Mouse (Mus musculus) intestine, embryonic 15.5 days (tissue): ENCODE results near the gene 2510039O18Rik. TPM values are rescaled to one million over a fixed set of nuclear protein-coding genes. Genes with fewer than 3 reads are reported as not detected.

Experiments used
- ATAC-seq: fragments of 200-750 bp; cut with Nextera tagmentation; 2 replicates; pipeline ENCODE4 v1.8.0; 2017; ENCODE audit warnings: moderate TSS enrichment, moderate library complexity
- H3K27ac ChIP-seq: fragments of 300-500 bp; sonication (generic); 2 replicates; pipeline ENCODE4 v1.5.1; 2015; ENCODE audit warnings: mild to moderate bottlenecking, inconsistent platforms
- H3K27me3 ChIP-seq: fragments of 300-500 bp; sonication (generic); replicated peaks from 2 replicates; pipeline ENCODE4 v1.6.1; 2015; ENCODE audit warnings: inconsistent platforms
- H3K36me3 ChIP-seq: fragments of 300-500 bp; sonication (generic); 2 replicates; pipeline ENCODE4 v1.6.1; 2015; ENCODE audit warnings: inconsistent platforms
- H3K4me1 ChIP-seq: fragments of 300-500 bp; sonication (generic); replicated peaks from 2 replicates; pipeline ENCODE4 v1.6.1; 2015; ENCODE audit warnings: inconsistent platforms
- H3K4me2 ChIP-seq: fragments of 300-500 bp; sonication (generic); replicated peaks from 2 replicates; pipeline ENCODE4 v1.6.1; 2015; ENCODE audit warnings: mild to moderate bottlenecking, inconsistent platforms
- H3K4me3 ChIP-seq: fragments of 300-500 bp; sonication (generic); replicated peaks from 2 replicates; pipeline ENCODE4 v1.5.1; 2015; ENCODE audit warnings: inconsistent platforms
- H3K9ac ChIP-seq: fragments of 300-500 bp; sonication (generic); 2 replicates; pipeline ENCODE4 v1.6.1; 2015; ENCODE audit warnings: inconsistent platforms
- H3K9me3 ChIP-seq: fragments of 300-500 bp; sonication (generic); 2 replicates; pipeline ENCODE4 v1.6.1; 2016; ENCODE audit warnings: inconsistent platforms
- WGBS: fragments of 180-500 bp; shearing (Covaris S2); methylation state at CpG from one replicate; pipeline ENCODE4 v1.1.7; 2015; 5-methylcytosine and 5-hydroxymethylcytosine counted together
- polyA plus RNA-seq: library from polyadenylated mRNA; unstranded; fragments of >200 nt; fragmentation: Nextera tagmentation; extraction: Ambion mirVana; gene quantifications from 2 replicates; pipeline ENCODE4 v1.2.1, GENCODE M21; 2015

The 2510039O18Rik gene
- polyA plus RNA-seq, 1 experiment from 2014 or later, result 17.5 TPM

DNA sequence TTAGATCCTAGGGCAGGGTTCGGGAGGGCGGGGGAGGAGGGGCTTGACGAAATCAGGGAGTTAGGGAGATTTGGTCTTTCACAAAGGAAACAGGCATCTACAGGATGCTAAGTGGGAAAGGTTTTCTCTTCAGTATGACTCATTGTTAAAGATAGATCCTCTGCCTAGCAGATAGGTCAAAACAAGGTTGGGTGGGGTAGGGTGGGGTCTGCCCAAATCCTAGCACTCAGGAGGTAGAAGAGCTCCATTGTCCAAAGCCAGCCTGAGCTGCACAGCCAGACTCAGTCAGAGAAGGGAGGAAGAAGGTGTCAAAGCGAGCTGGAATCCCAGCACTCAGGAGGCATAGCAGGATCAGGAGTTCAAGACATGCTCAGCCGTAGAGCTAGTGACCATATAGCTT lies 3.2 kb upstream of the 2510039O18Rik start:
- no peaks in the 10 kb centered on the region for H3K36me3 ChIP-seq
- no peak overlapping the region for H3K27ac ChIP-seq
- ATAC-seq, result no peak
- H3K4me3 ChIP-seq, result no peak overlapping the region
- H3K9me3 ChIP-seq, result no peaks in the 10 kb centered on the region
- WGBS, result 61% methylated on average over 5 of the region's 5 CpGs
- peaks cover 24% of the 10 kb centered on the region for H3K4me1 ChIP-seq
- no peak overlapping the region for H3K4me2 ChIP-seq
- no peak overlapping the region for H3K9ac ChIP-seq
- H3K27me3 ChIP-seq, result no peaks in the 10 kb centered on the region

DNA sequence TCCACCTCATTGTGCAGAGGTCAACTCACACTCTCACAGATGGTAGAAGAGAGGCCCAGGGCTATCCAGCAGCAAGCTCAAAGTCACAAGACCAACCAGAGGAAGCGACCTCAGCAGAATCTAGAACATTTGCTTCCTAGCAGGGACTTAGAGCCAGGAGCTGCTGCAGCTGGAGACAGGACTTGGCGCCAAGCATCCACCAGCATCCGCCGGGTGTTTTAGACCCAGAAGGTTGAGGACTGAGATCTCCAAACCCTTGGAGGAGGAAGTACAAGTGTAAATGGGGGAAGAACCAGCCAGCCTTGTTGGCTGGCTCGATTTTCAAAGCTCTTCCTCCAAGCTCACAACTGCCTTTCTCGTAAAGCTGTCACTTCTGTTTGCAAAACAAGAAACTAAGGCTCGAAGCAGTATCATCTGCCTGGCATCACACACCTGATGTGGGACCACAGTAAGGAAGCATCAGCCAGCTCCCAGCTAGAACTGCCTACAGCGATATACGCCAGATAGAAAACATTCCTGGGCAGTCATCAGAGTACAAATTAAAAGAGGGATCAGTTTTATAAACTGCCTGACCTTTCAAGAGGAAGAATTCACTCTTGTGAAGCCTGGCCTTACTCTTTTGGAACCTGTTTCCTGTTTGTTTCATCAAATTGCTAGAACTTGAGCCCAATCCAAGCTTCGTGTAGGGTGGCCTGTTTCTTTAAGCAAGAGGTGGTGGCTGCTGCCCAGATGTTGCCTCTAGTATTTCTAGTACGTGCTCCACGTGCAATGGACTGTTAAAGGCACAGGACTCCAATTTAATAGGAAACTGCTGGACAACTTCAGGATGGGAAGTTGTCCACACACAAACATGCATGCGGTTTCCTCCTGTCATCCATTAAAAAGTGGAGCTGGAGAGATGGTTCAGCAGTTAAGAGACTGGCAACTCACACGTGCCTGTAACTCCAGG lies 2.3 kb upstream of the 2510039O18Rik start:
- Histone ChIP-seq H3K4me2 (no peak overlapping the region), H3K36me3 (no peaks in the 10 kb centered on the region), H3K27me3 (no peaks in the 10 kb centered on the region), H3K4me1 (peaks cover 30% of the 10 kb centered on the region), H3K4me3 (no peak overlapping the region), H3K27ac (peak overlapping the region; percentile 70), H3K9me3 (no peaks in the 10 kb centered on the region), H3K9ac (no peak overlapping the region)
- 41% methylated on average over 14 of the region's 14 CpGs for WGBS
- no peak for ATAC-seq

DNA sequence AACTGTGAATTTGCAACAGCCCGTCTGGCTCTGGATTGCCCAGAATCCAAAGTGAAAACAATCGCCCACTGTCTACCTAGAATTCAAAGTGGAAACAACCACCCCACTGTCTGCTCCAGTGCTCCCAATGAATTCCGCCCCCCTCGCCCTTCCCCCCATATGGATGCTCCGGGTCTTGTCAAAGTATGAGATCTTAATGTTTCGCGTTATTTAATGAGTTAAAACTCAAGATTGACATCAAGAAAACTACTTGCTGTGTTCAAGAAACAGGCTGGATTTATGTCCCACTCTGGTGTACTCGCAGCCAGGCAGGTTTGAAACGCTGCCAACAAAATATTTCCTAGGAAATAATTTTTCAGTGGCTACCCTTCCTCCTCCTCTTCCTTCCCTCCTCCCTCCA lies 584 bp upstream of the 2510039O18Rik start:
- 47% methylated on average over 9 of the region's 9 CpGs for WGBS
- peak; percentile 3; the same call in 1 of the 2 replicates for ATAC-seq
- H3K36me3 ChIP-seq, result peaks cover 8% of the 10 kb centered on the region

DNA sequence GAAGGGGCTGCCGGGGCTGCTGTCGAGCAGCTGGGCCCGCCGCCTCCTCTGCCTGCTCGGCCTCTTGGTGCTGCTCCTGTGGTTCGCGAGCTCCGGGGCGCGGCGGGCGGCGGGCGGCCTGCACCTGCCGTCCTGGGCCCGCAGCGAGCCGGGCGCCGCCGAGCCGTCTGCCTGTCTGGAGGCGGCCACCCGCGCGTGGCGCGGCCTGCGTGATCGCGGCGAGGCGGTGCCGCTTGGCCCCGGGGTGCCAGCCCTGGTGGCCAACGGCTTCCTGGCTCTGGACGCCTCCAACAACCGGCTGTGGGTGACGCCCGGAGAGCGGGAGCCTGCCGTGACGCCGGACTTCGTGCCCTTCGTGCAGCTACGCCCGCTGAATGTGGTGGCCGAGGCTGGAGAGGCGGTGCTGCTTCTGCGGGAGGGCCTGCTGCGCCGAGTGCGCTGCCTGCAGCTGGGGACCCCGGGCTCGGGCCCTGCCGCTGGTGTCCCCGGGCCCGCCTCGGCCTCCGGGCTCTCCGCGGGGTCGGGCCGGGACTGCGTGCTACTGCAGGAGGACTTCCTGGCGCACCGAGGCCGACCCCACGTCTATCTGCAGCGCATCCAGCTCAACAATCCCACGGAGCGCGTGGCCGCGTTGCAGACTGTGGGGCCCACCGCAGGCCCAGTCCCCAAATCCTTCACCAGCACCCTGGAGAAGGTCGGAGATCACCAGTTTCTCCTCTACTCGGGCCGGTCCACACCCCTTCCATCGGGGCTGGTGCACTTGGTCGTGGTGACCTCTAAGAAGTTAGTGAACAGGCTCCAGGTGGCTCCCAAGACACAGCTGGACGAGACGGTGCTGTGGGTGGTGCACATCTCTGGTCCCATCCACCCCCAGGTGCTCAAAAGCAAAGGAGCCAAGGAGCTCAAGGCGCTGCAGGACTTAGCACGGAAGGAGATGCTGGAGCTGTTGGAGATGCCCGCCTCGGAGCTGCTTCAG lies 638 bp downstream of the 2510039O18Rik start:
- H3K27me3 ChIP-seq, result no peaks in the 10 kb centered on the region
- H3K9ac ChIP-seq, result peak overlapping the region; percentile 90
- ATAC-seq, result peak; percentile 78
- peak overlapping the region; percentile 95 for H3K4me3 ChIP-seq
- H3K36me3 ChIP-seq, result peaks cover 20% of the 10 kb centered on the region
- H3K9me3 ChIP-seq, result no peaks in the 10 kb centered on the region
- WGBS, result 5% methylated on average over 88 of the region's 88 CpGs
- H3K27ac ChIP-seq, result peak overlapping the region; percentile 72
- peak overlapping the region; percentile 87 for H3K4me2 ChIP-seq
- peaks cover 25% of the 10 kb centered on the region for H3K4me1 ChIP-seq

More for the DNA sequence above, 584 bp upstream of the 2510039O18Rik start:
- H3K27ac ChIP-seq, result peak overlapping the region; percentile 61
- H3K27me3 ChIP-seq, result no peaks in the 10 kb centered on the region
- peaks cover 25% of the 10 kb centered on the region for H3K4me1 ChIP-seq
- H3K9ac ChIP-seq, result no peak overlapping the region
- no peaks in the 10 kb centered on the region for H3K9me3 ChIP-seq
- no peak overlapping the region for H3K4me3 ChIP-seq
- H3K4me2 ChIP-seq, result peak overlapping the region; percentile 35

DNA sequence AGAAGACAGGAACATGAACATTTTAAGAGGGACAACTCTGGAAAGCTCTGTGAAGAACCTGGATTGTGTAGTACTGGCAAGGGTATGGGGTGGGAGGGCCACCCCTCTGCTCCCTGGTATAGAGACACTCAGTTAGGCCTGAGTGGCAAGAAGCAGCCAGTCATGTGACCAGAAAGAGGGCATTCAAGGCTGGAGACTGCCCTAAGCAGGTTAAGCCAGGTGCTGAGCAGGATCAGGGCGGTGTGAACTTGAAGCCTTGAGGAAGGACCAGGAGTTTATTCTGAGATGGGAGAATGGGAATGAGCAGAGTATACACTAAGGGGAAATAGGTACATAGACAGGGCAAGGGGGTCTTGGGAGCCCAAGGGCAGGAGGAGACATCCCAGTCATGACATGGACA lies 2.3 kb downstream of the 2510039O18Rik start:
- peaks cover 22% of the 10 kb centered on the region for H3K36me3 ChIP-seq

GRCm38 (mm10) chr4:147947511-147947910 lies 6.8 kb downstream of the 2510039O18Rik start:
- no peak for ATAC-seq
- H3K36me3 ChIP-seq, result peaks cover 22% of the 10 kb centered on the region

More for the DNA sequence above, 2.3 kb downstream of the 2510039O18Rik start:
- WGBS, result 90% methylated on average over 1 of the region's 1 CpGs
- H3K9ac ChIP-seq, result no peak overlapping the region
- H3K9me3 ChIP-seq, result no peaks in the 10 kb centered on the region
- ATAC-seq, result no peak
- H3K4me3 ChIP-seq, result no peak overlapping the region
- no peaks in the 10 kb centered on the region for H3K27me3 ChIP-seq
- peak overlapping the region; percentile 87; the same call in 1 of the 2 replicates for H3K4me2 ChIP-seq
- H3K27ac ChIP-seq, result no peak overlapping the region
- H3K4me1 ChIP-seq, result peaks cover 24% of the 10 kb centered on the region

GRCm38 (mm10) chr4:147953590-147953989 lies 12.9 kb downstream of the 2510039O18Rik start:
- 11% methylated on average over 4 of the region's 4 CpGs for WGBS
- no peaks in the 10 kb centered on the region for H3K9me3 ChIP-seq
- H3K27ac ChIP-seq, result no peak overlapping the region
- ATAC-seq, result no peak
- H3K4me2 ChIP-seq, result no peak overlapping the region
- H3K36me3 ChIP-seq, result no peaks in the 10 kb centered on the region; the same call in 1 of the 2 replicates
- no peak overlapping the region for H3K4me3 ChIP-seq
- no peaks in the 10 kb centered on the region for H3K27me3 ChIP-seq
- no peak overlapping the region for H3K9ac ChIP-seq
- H3K4me1 ChIP-seq, result no peaks in the 10 kb centered on the region

More at GRCm38 (mm10) chr4:147947511-147947910, 6.8 kb downstream of the 2510039O18Rik start:
- Histone ChIP-seq H3K27me3 (no peaks in the 10 kb centered on the region), H3K9ac (no peak overlapping the region), H3K4me3 (no peak overlapping the region), H3K4me2 (no peak overlapping the region), H3K9me3 (no peaks in the 10 kb centered on the region), H3K27ac (no peak overlapping the region), H3K4me1 (peaks cover 7% of the 10 kb centered on the region)
- WGBS, result 38% methylated on average over 2 of the region's 2 CpGs

DNA sequence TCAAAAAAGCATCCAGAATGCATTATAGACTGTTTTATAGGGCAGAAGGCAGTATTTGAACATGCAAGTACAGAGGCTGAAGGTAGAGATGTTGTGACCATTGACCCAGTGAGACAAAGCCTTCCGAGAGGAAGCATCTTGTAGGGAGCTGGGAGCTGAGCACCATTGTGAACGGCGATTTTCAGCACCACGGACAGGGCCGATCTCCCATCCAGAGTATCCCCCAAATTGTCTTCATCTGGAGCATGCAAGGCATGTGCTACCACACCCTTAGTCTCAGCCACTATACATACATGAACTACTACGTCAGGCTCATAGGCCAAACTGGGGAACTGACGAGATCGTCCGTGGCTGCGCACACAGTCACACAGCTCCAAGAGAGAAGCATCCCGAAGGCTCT lies 16.4 kb downstream of the 2510039O18Rik start:
- no peak overlapping the region for H3K27ac ChIP-seq
- no peak overlapping the region for H3K4me2 ChIP-seq
- H3K9me3 ChIP-seq, result no peaks in the 10 kb centered on the region
- no peaks in the 10 kb centered on the region for H3K36me3 ChIP-seq
- ATAC-seq, result no peak
- no peak overlapping the region for H3K4me3 ChIP-seq
- no peaks in the 10 kb centered on the region for H3K4me1 ChIP-seq
- 37% methylated on average over 11 of the region's 11 CpGs for WGBS
- H3K9ac ChIP-seq, result no peak overlapping the region
- H3K27me3 ChIP-seq, result no peaks in the 10 kb centered on the region

DNA sequence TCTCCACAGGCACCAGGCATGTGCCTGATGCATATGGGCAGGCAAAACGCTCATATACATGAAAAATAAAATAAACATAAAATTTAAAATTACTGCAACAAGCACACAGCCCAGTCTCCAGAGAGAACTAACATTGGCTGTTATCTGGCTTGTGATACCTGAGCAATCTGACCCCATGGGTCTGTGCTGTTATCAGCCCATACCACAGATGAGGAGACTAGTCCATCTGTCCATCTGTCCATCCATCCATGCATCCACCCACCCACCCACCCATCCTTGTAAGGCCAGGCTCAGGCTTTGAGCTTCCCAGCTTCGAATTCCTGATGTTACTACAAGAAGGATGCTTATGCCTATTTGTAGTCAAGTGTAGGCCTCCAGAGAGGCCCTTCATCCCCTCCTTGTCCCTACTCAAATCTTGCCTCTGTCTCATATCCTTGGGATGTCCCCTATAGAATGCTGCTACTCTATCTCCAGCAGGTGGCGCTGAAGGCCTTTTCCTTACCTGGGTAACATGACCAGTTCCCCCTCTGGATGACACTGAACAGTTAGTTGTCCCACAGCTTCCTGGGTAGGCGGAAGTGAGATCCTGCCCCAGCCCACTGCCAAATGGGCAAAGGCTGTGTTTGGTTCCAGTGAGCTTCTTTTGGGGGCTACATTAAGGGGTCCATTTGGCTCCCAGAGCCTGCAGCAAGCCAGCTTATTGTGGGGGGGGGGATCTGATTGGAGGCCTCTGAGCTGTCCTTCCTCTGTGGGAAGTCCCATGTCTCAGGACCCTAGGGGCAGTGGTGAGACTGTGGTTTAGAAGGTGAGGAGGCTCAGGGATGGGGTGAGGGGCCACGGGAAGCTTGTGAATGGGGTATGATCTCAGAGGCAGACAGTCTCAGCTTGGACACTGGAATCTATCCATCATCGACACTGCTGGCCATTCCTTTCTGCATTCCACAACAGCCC lies 19.5 kb downstream of the 2510039O18Rik start:
- Histone ChIP-seq H3K27me3 (no peaks in the 10 kb centered on the region), H3K4me3 (no peak overlapping the region), H3K27ac (no peak overlapping the region), H3K9ac (no peak overlapping the region), H3K9me3 (no peaks in the 10 kb centered on the region), H3K4me2 (no peak overlapping the region), H3K4me1 (no peaks in the 10 kb centered on the region), H3K36me3 (no peaks in the 10 kb centered on the region)
- ATAC-seq, result peak; percentile 65
- WGBS, result 44% methylated on average over 6 of the region's 6 CpGs

DNA sequence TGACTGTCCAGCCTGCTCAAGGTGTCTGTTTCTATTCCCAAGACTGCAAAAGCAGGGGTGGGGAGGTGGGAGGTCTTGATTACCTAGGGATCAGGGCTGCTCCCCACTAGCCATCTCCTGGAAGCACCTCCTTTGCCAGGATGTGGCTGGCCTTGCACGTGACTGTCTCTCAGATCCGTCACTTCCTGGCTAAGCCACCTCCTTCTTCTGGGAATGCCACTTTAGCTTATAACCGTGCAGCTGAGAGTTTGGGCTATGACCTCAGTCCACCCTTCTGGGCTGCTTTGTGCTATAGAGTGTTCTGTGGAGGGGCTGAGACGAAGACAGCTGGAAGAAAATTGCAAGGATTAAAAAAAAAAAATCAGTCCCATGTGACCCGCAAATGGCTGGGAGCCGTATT lies 22.1 kb downstream of the 2510039O18Rik start:
- Histone ChIP-seq H3K4me3 (no peak overlapping the region), H3K4me2 (no peak overlapping the region), H3K27me3 (no peaks in the 10 kb centered on the region), H3K9ac (no peak overlapping the region), H3K27ac (no peak overlapping the region), H3K36me3 (no peaks in the 10 kb centered on the region), H3K9me3 (no peaks in the 10 kb centered on the region), H3K4me1 (no peaks in the 10 kb centered on the region)
- 42% methylated on average over 6 of the region's 6 CpGs for WGBS
- no peak for ATAC-seq

DNA sequence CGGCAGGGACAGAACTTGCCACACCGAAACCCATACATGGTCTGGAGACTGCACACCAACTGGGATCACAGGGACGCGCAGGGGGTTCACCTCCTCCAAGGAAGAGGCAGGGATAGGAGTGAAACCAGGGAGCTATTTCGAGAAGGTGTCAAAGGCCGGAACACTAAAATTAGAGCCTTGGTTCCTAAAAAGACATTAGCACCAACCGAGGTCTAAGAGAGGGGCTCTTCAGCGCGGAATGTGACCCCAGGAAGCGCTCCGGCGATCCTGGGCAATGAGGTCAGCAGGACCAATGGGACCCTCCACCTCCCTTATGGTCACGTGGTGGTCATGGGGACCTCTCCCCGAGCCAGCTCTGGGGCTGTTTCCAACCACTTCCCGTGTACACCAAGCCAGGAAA lies 22.9 kb downstream of the 2510039O18Rik start:
- Histone ChIP-seq H3K36me3 (no peaks in the 10 kb centered on the region), H3K4me2 (no peak overlapping the region), H3K4me3 (no peak overlapping the region), H3K27ac (no peak overlapping the region), H3K9me3 (no peaks in the 10 kb centered on the region), H3K27me3 (no peaks in the 10 kb centered on the region), H3K4me1 (no peaks in the 10 kb centered on the region), H3K9ac (no peak overlapping the region)
- no peak for ATAC-seq
- 85% methylated on average over 15 of the region's 15 CpGs for WGBS
